Mouse (Mus musculus) heart, adult 2 months (tissue): ENCODE data around the gene Lonrf2.

Experiments used
- EP300 ChIP-seq: fragments of 200-500 bp; IDR thresholded peaks from 2 replicates; pipeline ENCODE4 v1.6.1; 2011; ENCODE audit warnings: low read depth, low read length, control low read depth; ENCODE audit not compliant: insufficient read depth
- POLR2A ChIP-seq: fragments of 200-500 bp; IDR thresholded peaks from 2 replicates; pipeline ENCODE4 v1.6.1; 2011; ENCODE audit warnings: mild to moderate bottlenecking, low read depth, low read length, control low read depth; ENCODE audit not compliant: insufficient read depth

DNA sequence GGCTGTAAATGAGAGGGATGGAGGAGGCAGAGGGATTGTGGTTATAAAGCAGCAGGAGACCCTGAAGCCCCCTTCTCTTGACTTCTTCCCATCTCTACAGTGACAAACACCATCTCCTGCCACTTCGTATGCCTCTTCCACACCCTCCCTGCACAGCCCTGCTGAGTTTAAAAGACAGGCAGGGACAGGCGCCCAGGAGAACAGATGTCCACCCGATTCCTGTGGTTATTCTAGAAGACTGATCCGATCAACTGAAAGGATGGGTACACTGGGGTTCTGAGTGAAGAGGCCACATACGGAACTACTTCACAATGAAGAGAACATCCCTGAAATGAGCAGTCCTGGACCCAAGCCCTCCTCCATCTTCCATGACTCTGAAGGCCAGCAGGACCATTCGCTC, 35.3 kb upstream of the Lonrf2 start:
- no peak for TF ChIP-seq EP300
- TF ChIP-seq POLR2A: no peak
